Mouse (Mus musculus): Measurements from ENCODE around the gene Ctnna3.
"Not testable (repeated sequence)": the region's sequence is repeated elsewhere in the genome, so short reads cannot be mapped to it uniquely, and the experiment has no call there.

Ctnna3 gene

DNA sequence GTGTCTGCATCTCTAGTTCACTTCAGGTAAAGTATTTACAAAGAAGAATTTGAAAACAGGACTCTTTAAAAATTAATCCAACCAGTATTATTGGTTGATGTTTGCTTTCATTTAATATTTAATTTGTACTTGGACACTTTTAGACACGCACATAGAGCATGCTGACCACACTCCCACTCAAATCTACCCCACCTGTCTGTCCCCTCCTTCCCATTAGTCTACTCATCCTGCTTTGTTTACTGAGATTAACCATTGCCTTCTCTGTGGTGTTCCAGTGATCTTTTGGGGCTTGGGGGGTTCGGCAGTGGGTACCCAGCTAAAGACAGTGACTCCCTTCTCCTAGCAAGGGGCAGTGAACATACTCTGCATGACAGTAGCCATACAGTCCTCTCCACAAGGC, 1446.6 kb downstream of the Ctnna3 start:
- no peak for DNase-seq (ENCODE audit: low read depth, low spot score)

DNA sequence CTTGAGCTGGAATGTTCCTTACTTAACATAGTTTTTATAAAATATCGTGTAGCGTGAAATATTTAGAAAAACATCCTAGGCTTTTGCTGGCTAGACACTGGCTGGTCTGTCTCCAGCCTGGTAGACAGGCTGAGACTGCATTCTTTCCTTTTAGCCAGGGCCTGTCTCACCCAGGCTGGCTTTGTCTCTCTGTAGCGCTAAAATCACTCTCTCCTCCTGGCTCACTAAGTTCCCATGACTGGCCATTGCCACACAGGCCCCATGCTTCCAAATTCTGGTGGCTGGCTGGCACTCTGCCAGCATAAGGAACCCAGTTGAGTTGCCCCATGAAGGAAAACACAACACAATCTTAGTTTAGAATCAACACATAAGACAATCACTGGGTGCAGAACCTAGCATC, 1450.0 kb downstream of the Ctnna3 start:
- DNase-seq (ENCODE audit: low read depth, low spot score): no peak

GRCm38 (mm10) chr10:64886946-64887345, 1457.0 kb downstream of the Ctnna3 start:
- DNase-seq (ENCODE audit: low read depth, low spot score): peak; percentile 96

DNA sequence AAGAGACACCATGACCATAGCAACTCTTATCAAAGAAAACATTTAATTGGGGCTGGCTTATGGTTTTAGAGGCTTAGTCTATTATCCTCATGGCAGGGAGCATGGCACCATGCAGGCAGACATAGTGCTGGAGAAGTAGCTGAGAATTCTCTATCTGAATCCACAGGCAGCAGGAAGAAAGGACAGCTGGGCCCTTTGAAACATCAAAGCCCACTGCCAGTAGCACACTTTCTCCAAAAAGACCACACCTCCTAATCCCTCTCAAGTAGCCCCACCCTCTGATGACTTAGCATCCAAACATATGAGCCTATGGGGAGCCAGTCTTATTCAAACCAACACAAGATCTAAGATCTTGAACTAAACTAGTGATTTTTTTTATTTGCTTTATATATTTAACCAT, 1462.6 kb downstream of the Ctnna3 start:
- no peak for DNase-seq (ENCODE audit: low read depth, low spot score)

GRCm38 (mm10) chr10:64898739-64899138, 1468.8 kb downstream of the Ctnna3 start:
- DNase-seq (ENCODE audit: low read depth, low spot score): no peak

DNA sequence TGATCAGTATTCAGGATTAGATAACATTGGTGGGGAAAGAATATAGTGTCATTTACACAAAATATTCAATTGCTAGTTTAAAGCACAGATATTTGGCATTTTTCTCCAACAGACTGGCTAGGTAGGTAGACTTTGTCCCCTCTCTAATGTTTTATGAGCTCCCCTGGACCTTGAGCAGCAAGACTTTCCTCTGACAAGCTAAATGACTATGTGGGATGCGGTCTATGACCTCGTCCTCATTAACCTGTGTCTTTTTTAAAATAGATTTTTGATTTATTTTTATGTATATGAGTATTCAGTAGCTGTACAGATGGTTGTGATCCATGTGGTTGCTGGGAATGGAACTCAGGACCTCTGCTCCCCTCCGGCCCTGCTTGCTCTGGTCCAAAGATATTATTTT, 1471.8 kb downstream of the Ctnna3 start:
- no peak for DNase-seq (ENCODE audit: low read depth, low spot score)

GRCm38 (mm10) chr10:64940975-64941374, 1511.1 kb downstream of the Ctnna3 start:
- DNase-seq (ENCODE audit: low read depth, low spot score): no peak

DNA sequence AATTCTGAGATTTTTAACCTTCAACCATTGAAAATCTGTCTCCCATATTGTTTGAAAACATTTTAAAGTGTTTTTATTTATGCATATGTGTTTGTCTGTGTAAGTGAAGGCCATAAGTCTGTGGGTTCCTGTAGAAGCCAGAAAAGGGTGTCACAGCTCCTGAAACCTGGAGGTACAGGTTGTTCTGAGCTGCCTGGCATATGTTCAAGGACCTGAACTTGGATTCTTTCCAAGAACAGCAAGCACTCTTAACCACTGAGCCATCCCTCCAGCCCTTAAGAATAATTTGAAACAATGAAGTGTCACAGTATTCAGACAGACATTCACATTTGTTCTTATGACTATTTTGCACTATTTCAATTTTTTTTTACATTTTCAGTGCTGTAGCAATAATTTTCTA, 1528.5 kb downstream of the Ctnna3 start:
- DNase-seq (ENCODE audit: low read depth, low spot score): peak; percentile 58

DNA sequence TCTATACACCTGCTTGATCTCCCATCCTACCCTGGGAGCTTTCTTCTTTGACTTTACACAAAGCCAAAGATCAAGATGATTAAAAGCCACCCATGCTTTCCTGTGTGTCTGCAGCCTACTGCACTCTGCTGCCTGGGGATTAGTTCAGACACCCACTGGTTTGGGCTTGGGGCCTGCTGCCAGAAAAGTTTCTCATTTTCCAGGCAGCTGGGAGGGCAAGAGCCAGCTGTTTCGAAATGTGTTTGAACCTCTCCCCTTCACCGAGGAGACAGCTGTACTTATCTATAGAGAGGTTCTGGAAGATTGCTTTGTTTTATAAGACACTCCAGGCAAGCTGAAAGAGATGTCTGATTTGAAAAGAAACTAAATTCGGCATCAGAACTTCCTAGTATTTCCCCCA, 1563.0 kb downstream of the Ctnna3 start:
- DNase-seq (ENCODE audit: low read depth, low spot score): peak; percentile 20

DNA sequence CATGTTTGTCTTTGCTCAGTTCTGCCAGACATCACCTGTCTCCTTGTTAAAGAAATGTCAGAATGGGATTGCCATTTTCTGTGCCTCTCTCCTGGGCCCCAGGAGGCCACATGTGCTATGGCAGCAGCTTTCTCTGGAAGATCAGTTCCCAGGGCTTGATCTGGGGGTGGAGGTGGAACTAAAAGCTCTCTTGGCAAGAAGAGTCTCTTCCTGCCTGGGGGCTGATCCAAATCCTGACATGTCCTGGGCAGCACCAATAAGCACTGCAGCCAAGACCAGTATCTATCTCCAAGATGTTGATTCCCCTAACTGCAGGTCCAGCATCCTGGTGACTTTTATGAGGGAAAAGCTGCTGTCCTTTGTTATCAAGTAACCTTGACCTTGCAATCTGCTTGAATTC, 1583.6 kb downstream of the Ctnna3 start:
- DNase-seq (ENCODE audit: low read depth, low spot score): peak; percentile 42

DNA sequence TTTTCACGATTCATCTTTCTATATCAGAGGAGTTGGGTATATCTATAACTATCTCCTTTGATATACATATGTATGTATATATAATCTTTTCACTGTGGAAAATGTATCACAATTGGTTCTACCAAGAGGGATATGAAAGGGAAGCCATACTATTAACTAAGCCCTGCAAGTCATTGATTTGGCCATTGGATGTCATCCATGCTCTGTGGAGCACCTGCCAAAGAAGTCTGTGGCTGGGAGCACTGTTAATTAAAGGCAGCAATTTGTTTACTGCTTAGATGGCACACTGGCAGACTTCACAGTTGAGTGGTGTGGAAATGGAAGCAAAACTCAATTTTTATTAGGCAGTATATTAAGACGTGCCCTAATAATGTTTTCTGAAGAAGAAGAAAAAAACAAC, 1592.8 kb downstream of the Ctnna3 start:
- DNase-seq (ENCODE audit: low read depth, low spot score): peak; percentile 4

DNA sequence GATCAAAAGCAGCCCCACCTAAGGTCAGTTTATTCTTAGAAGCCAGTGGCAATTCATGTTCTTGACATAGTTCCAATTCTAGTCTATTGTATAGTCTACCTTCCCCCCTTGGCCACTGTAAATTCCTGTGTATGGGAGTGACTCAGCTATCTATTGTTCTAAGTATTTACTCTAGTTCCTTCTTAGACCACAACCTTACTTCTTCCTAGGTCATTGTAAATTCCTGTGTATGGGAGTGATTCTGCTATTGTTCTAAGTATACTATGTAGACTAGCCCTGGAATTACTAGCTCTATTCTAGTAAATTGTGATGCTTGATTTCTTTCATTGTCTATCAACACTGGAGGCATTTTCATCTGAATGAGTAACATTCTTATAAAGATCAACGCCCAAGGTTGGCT, 1603.6 kb downstream of the Ctnna3 start:
- not testable (repeated sequence) for DNase-seq (ENCODE audit: low read depth, low spot score)

Data from brain, adult 2 months (tissue).